Mouse (Mus musculus) adipocyte (in vitro differentiated cells): ENCODE data around the gene Tmem79.
"Not testable (repeated sequence)": the region's sequence is repeated elsewhere in the genome, so short reads cannot be mapped to it uniquely, and the experiment has no call there.

Source experiments
- DNase-seq: peaks from one replicate; pipeline ENCODE4 v3.0.0-alpha.2; 2016; ENCODE audit warnings: low spot score

Tmem79 gene

DNA sequence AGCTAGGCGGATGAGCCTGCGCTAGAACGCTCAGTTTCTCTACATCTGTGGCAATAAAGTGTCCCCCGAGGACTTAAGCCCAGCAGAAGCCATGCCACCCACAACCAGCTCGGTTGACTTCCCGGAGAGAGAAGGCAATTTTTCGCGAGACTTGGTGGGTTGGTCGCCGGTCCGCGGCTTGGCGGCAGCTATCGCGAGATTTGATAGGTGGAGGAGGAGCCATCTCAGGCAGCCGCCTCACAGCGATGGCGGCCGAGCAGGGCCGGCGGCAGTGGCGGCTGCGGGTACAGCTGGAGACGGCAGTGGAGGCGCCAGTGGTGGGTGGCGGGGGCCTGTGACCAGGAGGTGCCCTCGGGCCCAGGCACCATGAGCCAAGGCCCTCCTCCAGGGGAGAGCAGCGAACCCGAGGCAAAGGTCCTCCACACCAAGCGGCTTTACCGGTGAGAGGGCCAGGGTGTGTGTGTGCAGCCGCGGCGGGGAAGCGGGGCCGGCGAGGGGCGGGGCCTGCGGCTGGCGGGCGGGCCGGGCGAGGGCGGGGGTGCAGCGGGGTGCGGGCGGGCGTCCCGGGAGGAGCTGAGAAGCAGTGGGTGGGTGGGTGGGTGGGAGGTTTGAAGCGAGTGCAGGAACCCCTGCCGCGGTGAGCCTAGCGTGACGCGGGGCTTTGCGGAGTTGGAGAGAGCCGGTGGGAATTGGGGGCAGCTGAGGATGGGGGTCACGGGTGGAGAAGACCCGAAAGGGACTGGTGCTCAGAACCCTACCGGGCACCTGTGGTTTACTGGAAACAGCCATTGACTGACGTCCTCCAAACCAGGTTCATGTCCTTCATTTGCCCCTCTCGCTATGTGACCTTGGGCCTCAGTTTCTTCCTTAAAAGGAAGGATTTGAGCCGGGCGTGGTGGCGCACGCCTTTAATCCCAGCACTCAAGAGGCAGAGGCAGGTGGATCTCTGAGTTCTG is at the start of gene Tmem79, which contains the start of gene Smg5:
Gene Tmem79, minus strand, starts transcription at position 91 of the 956 bp plus-strand sequence.
Gene Smg5, plus strand, starts transcription at position 203 of the 956 bp plus-strand sequence.
- DNase-seq: peak; percentile 96

- DNase-seq: no peak
These were observed 48.4 kb upstream of the Tmem79 start, which contains the start of gene Bglap for GRCm38 (mm10) chr3:88384364-88384763. Gene Bglap, minus strand, starts transcription at chr3:88384464.

- not testable (repeated sequence) for DNase-seq
These were observed 46.4 kb upstream of the Tmem79 start for GRCm38 (mm10) chr3:88382383-88382782.

GRCm38 (mm10) chr3:88381389-88382315 is 45.7 kb upstream of the Tmem79 start:
- not testable (repeated sequence) for DNase-seq

GRCm38 (mm10) chr3:88378599-88378998 is 42.7 kb upstream of the Tmem79 start, which contains the start of gene Bglap2:
Gene Bglap2, minus strand, starts transcription at chr3:88378699.
- not testable (repeated sequence) for DNase-seq

- DNase-seq: not testable (repeated sequence)
These were observed 40.7 kb upstream of the Tmem79 start for GRCm38 (mm10) chr3:88376644-88377043.

DNA sequence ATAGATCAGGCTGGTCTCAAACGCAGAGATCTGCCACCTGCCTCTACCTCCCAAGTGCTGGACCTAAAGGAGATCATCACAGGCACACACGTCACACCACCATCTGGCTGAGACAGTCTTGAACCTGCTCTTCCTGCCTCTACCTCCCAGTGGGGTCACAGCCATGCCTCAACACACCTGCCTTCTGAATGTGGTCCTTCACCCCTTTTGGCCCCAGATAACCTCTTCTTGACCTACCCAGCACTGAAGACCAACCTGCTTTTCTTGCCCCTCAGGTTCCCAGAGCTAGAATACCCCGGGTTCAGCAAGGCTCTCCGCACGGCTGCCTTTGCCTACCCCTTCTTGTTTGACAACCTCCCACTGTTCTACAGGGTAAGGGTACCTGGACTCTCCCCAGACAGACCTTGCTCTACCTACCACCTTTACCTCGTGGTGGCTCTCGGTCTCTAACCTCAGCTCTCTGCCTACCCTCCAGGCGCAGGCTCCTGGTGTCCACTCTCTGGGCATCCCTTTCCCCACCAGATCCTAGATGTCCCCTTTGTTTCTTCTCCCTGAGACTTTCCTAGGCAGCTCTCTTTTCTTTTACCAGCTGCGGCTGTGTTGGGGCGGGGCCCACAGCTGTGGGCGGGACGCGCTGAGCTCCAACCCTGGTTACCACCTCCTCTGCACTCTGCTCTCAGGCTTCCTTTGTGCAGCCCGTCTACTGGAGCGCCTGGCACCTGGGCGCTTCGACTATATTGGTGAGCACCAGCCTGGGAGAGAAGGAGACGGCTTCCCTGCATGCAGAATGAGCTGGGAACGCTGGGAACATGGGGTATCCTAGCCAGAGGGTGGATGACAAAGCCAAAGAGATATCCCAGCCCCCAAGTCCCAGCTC is 40.0 kb upstream of the Tmem79 start:
- not testable (repeated sequence) for DNase-seq

- DNase-seq: not testable (repeated sequence)
These were observed 36.7 kb upstream of the Tmem79 start, which contains the start of gene Bglap3 for GRCm38 (mm10) chr3:88372643-88373042. Gene Bglap3, minus strand, starts transcription at chr3:88372743.

DNA sequence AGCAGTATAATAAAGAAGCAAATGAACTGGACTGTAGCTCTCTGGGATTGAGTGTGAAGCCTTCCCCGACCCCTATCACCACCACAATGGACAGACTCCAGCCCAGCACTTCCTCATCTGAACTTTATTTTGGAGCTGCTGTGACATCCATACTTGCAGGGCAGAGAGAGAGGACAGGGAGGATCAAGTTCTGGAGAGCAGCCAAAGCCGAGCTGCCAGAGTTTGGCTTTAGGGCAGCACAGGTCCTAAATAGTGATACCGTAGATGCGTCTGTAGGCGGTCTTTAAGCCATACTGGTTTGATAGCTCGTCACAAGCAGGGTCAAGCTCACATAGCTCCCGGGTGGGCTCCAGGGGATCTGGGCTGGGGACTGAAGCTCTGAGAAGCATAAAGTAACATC is 32.6 kb upstream of the Tmem79 start:
- DNase-seq: not testable (repeated sequence)

- DNase-seq: not testable (repeated sequence)
These were observed 31.6 kb upstream of the Tmem79 start for GRCm38 (mm10) chr3:88367517-88367916.

DNA sequence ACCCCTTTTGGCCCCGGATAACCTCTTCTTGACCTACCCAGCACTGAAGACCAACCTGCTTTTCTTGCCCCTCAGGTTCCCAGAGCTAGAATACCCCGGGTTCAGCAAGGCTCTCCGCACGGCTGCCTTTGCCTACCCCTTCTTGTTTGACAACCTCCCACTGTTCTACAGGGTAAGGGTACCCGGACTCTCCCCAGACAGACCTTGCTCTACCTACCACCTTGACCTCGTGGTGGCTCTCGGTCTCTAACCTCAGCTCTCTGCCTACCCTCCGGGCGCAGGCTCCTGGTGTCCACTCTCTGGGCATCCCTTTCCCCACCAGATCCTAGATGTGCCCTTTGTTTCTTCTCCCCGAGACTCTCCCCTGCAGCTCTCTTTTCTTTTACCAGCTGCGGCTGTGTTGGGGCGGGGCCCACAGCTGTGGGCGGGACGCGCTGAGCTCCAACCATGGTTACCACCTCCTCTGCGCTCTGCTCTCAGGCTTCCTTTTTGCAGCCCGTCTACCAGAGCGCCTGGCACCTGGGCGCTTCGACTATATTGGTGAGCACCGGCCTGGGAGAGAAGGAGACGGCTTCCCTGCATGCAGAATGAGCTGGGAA is 31.0 kb upstream of the Tmem79 start:
- not testable (repeated sequence) for DNase-seq

GRCm38 (mm10) chr3:88365705-88366361 is 29.9 kb upstream of the Tmem79 start:
- DNase-seq: no peak

GRCm38 (mm10) chr3:88364337-88364736 is 28.4 kb upstream of the Tmem79 start, which contains the start of gene Paqr6:
Gene Paqr6, plus strand, starts transcription at chr3:88364584.
- no peak for DNase-seq

DNA sequence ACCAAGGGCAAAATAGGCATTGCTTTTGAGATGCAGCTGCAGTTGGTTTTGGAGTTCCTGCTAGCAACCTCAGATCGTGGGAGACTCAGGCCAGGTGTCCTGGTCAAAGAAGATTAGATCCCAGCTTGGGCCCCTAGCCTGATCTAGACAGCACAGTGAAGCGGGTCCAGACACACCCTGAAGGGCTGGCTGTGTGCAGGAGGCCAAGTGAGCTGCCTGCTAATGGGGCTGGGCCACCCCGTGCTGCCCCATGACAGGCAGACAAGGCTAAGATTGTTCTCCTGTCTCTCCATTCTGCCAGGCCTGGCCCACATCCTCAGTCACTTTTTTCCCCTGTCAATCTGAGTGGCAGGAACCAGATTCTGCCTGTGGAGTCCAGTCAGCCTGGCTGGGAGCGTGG is 27.8 kb upstream of the Tmem79 start:
- no peak for DNase-seq

- no peak for DNase-seq
These were observed 25.8 kb upstream of the Tmem79 start for GRCm38 (mm10) chr3:88361612-88362313.

GRCm38 (mm10) chr3:88361096-88361495 is 25.1 kb upstream of the Tmem79 start:
- no peak for DNase-seq

DNA sequence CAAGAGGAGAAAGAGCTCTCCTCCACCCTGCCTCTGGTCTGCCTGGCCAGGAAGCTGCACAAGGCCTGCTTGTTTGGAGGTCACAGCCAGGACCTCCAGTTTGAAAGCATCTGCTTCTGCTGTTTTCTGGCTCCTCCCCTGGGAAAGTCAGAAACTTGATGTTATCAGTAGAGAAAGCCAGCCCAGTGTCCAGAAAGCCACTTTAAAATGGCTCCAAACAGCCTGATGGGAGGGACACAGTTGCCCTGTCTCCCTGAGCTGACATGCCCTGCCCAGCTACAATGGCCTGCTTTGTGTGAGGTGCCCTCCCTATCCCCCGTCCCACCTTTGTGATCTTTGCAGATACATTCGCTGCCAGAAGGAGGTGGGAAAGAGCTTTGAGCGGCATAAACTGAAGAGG is 24.0 kb upstream of the Tmem79 start:
- DNase-seq: no peak

- DNase-seq: no peak
These were observed 23.6 kb upstream of the Tmem79 start for GRCm38 (mm10) chr3:88359584-88359983.
